Mouse (Mus musculus) cerebellum, postnatal 4 days (tissue): ENCODE results near the gene Gm48552.
A peak's percentile ranks its signal among the peaks of the same experiment; 100 is the strongest.

Experiments used
- DNase-seq, 2 experiments: peaks; one replicate each; pipeline ENCODE4 v3.0.0; 2022; ENCODE audit warnings: low spot score in 2 of 2, mixed read lengths in 1 of 2

The Gm48552 gene

DNA sequence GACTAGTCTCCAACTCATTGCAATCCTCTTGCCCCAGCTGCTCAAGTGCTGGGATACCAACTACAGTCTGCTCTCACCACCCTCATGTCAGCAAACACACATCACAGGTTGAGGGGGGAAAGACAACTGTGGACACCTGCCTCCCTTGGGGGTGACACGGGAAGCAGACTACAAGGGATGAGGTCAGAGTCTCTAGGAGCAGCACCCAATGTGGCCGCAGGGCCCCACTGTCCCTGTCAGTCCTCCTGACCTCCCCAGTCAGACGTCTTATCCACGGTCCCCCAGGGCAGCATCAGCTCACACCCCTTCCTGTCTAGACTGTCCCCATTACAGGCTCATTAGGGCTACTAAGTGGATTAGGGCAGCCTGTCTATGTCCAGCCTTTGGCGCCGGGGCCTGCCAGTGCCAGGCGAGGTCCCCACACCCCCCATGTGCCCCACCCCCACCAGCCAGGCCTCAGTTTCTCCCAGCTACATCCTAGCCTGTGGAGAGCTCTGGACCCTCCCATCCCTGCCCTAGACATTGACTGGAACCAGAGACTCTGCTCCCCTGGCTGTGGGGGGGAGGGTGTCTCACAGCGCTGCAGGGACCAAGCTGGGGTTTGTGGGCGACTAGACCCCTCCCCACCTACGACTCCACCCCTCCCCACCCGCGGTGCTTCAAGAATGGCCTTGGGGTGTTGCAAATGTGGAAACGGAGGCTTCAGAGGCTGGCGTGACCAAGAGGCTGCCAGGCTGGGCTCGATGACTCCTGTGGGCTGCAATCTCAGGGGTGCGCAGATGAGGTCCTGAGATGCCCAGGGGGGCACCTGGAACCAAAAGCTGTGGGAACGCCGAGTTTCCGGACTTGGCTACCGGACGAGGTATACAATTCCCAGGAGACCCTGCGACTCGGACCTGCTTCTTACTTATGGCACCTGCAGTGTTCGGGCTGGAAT, 18.0 kb downstream of the Gm48552 start:
- no peak for DNase-seq

DNA sequence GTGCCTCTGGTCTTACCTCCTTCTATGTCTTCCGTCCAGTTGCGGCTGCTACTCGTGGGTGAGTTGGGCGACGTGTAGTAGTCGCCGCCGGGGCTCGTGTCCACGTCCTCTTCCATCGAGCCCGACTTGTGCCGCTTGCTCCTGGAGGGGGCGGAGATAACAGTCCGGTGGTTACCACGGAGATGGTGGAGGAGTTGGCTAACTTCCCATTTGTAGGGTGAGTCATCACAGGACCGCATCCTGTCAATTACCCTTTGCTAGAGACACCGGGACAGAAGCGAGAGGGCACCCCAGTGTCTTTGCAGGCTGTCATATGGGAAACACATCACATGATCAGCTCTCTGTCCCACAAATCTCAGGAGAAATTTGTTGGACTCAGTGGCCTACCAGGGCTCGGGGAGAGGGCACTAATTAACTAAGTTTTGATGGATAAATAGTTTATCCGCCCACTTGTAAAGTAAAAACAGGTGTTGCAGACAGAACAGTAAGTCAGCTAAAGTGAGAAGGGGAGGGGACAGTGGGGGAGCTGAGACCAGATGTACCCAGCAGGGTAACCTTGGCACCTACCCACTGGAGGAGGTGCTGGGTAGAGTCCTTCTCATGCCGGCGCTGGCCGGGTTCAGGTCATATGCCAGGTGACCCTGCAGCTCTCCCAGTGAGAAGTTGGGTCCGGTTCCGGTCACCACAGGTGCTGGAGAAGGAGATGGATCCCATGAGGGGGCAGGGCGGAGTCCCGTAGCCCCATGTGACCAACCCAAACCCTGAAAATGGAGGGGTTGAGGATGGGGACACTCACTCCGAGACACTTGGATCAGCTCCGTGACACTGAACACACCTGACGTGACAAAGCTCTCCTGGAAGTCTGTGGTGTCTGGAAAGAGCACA, 19.0 kb downstream of the Gm48552 start:
- peak in 1 of 2 experiments; percentile 65 for DNase-seq

DNA sequence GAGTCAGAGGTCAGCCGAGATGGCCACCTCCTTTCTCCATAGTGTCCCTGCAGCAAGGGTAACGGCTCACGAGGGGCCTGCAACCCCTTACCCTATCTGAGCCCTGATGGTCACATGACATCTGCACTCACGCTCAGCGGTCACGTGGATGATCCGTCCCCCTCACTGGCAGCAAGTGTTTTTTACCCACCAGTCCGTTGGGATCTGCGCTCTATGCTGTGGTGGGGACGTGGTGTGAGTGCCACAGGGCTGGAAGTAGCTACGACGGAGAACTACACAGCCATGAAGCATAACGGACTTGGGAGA, 19.6 kb downstream of the Gm48552 start:
- DNase-seq: no peak

DNA sequence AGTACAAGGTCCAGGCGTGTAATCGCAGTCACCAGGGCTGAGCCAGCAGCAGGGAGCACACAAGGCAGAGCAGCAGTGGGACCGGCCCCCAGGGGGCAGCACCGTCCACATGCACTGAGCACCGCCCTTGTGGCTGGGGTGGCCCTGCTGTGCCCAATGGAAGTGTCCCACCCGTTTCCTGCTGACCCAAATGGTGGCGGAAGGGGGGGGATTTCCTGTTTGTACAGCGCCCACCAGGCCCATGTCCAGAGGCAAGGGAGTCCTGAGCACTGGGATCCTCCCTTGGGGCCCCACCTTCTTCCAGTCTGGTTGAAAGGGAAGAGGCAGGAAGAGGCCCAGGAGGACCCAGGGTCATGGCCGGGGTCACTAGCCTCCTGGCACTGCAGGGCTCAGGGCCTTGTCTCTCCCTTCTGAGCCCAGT, 20.1 kb downstream of the Gm48552 start:
- DNase-seq: peak in 1 of 2 experiments; percentile 68

DNA sequence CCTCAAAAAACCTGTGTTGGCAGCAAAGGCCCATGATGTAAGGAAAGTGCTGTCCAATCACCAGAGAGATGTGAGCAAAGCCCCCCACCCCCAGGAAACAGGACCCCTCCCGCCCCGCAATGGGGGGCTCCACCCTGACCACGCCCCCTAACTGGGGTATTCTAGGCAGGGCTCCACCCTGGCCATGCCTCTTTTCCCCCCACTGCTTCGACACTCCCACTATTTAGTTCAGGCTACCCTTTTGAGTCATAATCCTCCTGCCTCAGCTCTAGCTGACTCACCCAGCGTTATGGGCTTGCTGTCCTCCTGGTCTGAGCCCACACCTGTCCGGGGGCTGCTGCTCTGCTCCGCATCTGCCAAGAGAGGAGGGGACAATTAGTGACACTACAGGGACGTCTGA, 20.5 kb downstream of the Gm48552 start:
- DNase-seq: no peak

DNA sequence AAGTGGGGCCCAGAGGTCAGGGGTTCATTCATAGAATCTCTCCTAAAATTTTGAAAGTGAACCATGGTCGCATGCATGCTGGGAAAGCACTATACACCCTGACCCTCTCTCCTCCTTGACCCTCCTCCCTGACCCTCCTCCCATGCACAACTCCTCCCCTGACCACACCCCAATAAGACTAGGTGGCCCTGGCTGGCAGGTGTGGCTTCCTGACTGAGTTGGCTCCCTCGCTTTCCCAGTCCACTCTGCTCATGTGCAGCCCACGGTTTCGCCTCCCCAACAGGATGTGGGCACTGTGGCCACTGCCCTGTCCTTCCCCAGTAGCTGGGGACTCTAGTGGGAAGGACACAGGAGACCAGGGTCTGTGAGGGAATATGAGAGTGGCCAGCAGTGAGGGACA, 21.5 kb downstream of the Gm48552 start:
- DNase-seq: no peak

DNA sequence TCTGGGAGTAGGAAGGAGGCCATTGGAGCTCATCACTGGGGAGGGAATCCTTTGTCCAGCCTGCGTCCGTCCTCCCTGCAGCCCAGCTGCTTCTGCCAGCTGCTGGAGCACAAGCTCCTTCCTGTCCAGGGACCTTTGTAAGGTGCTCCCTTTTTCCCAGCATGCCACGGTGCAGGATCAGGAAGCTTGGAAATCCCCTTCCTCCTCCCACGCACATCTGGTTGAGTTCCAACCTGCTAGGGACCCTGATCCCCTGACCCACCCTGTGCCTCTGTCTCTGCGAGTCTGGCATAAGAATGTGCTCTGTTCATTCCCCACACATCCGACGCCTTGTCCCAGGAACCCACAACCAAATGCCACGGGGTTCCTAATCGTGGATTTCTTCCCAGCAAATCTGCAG, 22.2 kb downstream of the Gm48552 start:
- no peak for DNase-seq

- peak; percentile 71 to 94 for DNase-seq
Measured at GRCm38 (mm10) chr10:81411471-81412400, 22.9 kb downstream of the Gm48552 start.

DNA sequence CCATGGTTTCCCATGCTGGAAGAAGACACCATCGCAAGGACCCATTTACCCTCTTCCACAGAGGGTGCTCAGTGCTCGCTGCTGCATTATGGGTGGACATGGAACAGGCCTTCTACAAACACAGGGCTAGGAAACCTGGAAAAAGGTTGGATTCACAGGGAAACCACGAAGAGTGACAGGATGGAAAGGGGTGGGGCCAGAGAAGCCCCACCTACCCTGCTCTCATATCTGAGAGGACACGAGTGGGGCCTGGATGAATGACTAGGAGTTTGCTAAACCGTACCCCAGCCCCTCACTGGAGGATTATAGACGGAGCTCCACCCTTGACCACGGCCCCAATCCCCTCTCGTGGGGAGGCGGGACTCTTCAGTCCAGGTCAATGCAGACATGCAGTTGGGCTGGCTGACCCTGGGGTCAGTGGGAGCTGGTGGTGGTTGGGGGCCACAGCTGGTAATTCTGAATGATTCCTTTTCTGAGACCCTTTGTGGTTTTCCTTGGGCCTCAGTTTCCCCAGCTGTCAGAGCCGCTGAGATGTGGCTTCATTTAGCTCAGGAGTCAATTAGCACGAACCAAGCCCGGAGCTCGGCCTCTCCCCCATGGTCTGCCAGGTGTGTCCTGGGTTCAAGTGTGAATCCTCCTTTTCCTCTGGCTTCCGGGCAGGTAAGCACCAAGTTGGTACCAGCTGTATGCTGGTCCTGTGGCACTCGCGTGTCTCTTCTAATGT, 23.9 kb downstream of the Gm48552 start:
- DNase-seq: no peak

DNA sequence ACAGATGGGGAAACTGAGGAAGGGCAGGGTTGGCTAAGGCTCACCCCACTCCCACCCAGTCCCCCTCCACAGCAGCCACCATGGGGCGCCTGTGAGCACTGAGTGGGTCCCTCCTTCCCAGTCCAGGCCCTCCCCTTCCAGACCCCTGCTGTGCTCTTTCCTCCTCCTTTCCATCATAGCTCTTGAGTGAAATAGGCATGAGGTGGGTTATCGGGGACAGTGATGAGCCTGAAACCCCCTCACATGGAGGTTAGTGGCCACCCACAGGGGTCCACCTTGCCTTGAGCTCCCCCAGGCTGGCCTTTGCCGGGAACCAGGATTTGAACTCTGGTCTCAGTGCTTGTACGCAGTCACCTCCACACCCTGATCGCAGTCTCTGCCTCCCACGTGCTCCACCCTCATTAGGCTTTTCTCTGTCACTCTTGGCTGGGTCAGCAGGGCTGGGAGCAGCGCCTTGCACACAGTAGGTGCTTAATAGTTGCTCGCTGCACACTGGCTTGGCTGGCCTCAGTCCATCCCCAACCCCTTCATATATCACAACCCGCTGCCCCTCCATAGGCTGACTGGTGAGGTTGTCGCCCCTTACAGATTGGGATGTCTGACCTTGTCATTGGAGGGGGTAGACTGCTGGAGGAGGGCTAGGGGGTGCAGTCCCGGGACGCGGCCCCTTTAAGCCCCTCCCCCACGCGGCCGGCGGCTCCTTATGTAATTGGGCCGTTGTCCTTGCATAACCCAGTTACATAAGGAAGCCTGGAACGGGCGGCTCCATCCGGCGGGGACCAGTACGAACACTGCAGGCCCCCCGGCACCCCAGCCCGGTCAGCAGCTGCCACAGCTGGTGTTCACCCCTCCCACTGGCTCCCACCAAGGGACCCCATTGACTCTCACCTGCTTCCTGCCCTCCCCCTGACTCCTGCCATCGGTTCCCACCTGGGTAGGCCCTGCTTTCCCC, 24.8 kb downstream of the Gm48552 start:
- no peak for DNase-seq

DNA sequence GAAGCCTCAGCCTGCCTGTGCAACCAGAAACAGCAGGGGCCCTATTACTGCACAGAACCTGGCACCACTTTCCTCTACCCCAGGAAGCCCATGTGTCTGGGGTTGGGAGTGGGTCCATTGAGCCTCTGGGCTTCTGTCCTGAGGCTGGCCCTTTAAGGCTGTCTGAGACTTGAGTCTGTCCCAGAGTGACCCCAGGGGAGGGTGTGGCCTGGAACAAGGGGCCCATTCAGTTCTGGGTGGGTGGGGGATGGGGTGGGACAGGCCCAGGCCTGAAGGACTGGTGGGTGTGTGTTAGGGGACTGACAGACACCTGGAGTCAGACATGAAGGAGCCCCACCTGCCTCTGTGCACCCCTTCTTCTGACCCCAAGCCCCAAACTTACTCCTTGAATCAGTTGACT, 25.9 kb downstream of the Gm48552 start:
- DNase-seq: no peak

GRCm38 (mm10) chr10:81415146-81415545, 26.3 kb downstream of the Gm48552 start:
- DNase-seq: no peak

DNA sequence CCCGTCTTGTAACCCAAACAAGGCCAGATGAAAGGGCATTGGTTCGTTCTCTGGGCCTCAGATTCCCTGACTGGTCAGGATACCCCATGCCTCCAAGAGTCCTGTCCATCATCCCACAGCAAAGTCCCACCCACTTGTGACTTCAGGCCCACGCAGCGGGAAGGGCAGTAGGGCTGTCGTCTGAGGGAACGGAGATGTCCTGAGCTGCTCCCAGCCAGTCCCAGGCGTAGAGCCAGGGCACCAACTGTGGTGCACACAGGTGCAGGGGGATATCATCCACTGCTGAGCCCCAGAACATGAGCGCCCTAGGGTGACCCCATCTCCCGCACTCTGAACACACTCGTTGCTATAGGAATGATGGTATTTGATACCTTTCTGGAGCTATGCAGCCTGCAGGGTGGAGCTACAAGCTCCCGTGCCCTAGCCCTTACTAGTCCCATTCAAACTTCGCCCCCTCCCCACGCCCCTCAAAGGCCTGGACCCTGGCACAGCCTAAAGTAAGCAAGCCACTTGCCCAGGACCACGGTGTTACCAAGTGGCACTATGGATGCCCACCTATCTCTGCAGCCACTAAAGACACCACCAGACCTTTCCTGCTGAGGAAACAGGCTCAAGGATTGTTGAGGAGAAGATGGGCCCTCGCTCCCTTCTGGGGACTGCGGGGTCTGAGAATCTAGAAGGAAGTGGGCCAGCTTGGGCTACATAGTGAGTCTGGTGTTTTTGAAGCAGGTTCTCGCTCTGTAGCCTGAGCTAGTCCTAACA, 26.9 kb downstream of the Gm48552 start:
- no peak for DNase-seq

- peak; percentile 79 to 97 for DNase-seq
Measured at GRCm38 (mm10) chr10:81416581-81417226, 27.9 kb downstream of the Gm48552 start.

GRCm38 (mm10) chr10:81417227-81418215, 28.7 kb downstream of the Gm48552 start:
- no peak for DNase-seq

GRCm38 (mm10) chr10:81418216-81419070, 29.6 kb downstream of the Gm48552 start:
- DNase-seq: no peak
